Mouse (Mus musculus): ENCODE results near the gene Coa4. TPM values are rescaled to one million over a fixed set of nuclear protein-coding genes. Genes with fewer than 3 reads are reported as not detected.
A peak's percentile ranks its signal among the peaks of the same experiment; 100 is the strongest.

Gene Coa4
- total RNA-seq (2021): 10 to 100 TPM in 1 of 2 experiments, 1 to 10 TPM in 1; 8.6 to 13.2 TPM
- long read RNA-seq, experiment 1, transcript Coa4-201 (2 exons, 1,391 nt): major isoform, 6 of 6 reads
- long read RNA-seq, experiment 1, partial matches to known transcripts: 0 of 6 reads
- long read RNA-seq, experiment 1, other reads (novel, unspliced or antisense): 0 of 6 reads
- long read RNA-seq, experiment 2, transcript Coa4-201 (2 exons, 1,391 nt): major isoform, 21 of 21 reads
- long read RNA-seq, experiment 2, partial matches to known transcripts: 0 of 21 reads
- long read RNA-seq, experiment 2, other reads (novel, unspliced or antisense): 0 of 21 reads

GRCm38 (mm10) chr7:100536804-100537518 lies at the start of gene Coa4:
TSS of gene Coa4 (plus strand) at chr7:100537071.
- DNase-seq (ENCODE audit: low spot score in 2 of 2): peak; percentile 66 to 68

GRCm38 (mm10) chr7:100487301-100487700 lies 49.6 kb upstream of the Coa4 start:
- no peak for DNase-seq (ENCODE audit: low spot score in 2 of 2)

GRCm38 (mm10) chr7:100488474-100489048 lies 48.3 kb upstream of the Coa4 start:
- DNase-seq (ENCODE audit: low spot score in 2 of 2): no peak

GRCm38 (mm10) chr7:100492391-100493116 lies 44.3 kb upstream of the Coa4 start:
- no peak for DNase-seq (ENCODE audit: low spot score in 2 of 2)

- DNase-seq (ENCODE audit: low spot score in 2 of 2): peak; percentile 87 to 92
Observed at GRCm38 (mm10) chr7:100493117-100493483, 43.8 kb upstream of the Coa4 start, which contains the start of gene Ucp2. TSS of gene Ucp2 (plus strand) at chr7:100493337.

- DNase-seq (ENCODE audit: low spot score in 2 of 2): peak; percentile 30 to 44
Observed at GRCm38 (mm10) chr7:100493484-100494414, 43.1 kb upstream of the Coa4 start.

GRCm38 (mm10) chr7:100494415-100494831 lies 42.4 kb upstream of the Coa4 start:
- DNase-seq (ENCODE audit: low spot score in 2 of 2): peak in 1 of 2 experiments; percentile 20

- peak in 1 of 2 experiments; percentile 26 for DNase-seq (ENCODE audit: low spot score in 2 of 2)
Observed at GRCm38 (mm10) chr7:100495042-100495441, 41.8 kb upstream of the Coa4 start.

- DNase-seq (ENCODE audit: low spot score in 2 of 2): peak; percentile 31 to 52
Observed at GRCm38 (mm10) chr7:100495581-100496251, 41.2 kb upstream of the Coa4 start.

- DNase-seq (ENCODE audit: low spot score in 2 of 2): no peak
Observed at GRCm38 (mm10) chr7:100496371-100496770, 40.5 kb upstream of the Coa4 start.

GRCm38 (mm10) chr7:100496791-100497190 lies 40.1 kb upstream of the Coa4 start:
- DNase-seq (ENCODE audit: low spot score in 2 of 2): no peak

GRCm38 (mm10) chr7:100497402-100497801 lies 39.5 kb upstream of the Coa4 start:
- DNase-seq (ENCODE audit: low spot score in 2 of 2): no peak

- no peak for DNase-seq (ENCODE audit: low spot score in 2 of 2)
Observed at GRCm38 (mm10) chr7:100497982-100498381, 38.9 kb upstream of the Coa4 start.

GRCm38 (mm10) chr7:100499465-100499864 lies 37.4 kb upstream of the Coa4 start:
- no peak for DNase-seq (ENCODE audit: low spot score in 2 of 2)

- peak in 1 of 2 experiments; percentile 48 for DNase-seq (ENCODE audit: low spot score in 2 of 2)
Observed at GRCm38 (mm10) chr7:100500276-100500977, 36.4 kb upstream of the Coa4 start.

- no peak for DNase-seq (ENCODE audit: low spot score in 2 of 2)
Observed at GRCm38 (mm10) chr7:100501027-100501843, 35.6 kb upstream of the Coa4 start.

- no peak for DNase-seq (ENCODE audit: low spot score in 2 of 2)
Observed at GRCm38 (mm10) chr7:100501844-100502373, 35.0 kb upstream of the Coa4 start.

Measured in adrenal gland, adult 18-20 months (tissue).